Mouse (Mus musculus): Measurements from ENCODE around the gene Mapk10.

DNA sequence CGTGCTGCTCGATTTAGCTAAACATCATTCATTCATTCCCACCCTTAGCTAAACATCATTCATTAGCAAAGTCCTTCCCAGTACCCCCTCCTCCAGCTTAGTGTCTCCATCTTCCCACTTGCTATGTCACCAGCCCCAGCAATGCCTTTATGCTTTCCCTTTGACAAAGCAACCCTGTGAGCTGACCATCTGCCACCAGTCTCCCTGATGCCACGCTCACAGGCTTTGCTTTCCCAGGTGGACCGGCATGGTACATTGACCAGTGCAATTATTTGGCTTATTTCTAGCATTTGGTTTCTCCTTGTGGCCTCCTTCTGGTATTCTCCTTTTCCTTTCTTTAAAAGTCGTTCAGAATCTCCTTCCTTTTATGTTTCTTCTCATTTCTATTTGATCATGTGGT is 284.3 kb downstream of the Mapk10 start:
- TF ChIP-seq POLR2A (IDR thresholded peaks at IDR 0.05; ENCODE audit: insufficient read depth, low read length): no peak
- TF ChIP-seq EP300 (IDR thresholded peaks at IDR 0.05; ENCODE audit: insufficient read depth, low read depth, low read length): no peak
- TF ChIP-seq CTCF (IDR thresholded peaks at IDR 0.05; ENCODE audit: low read depth, low read length): no peak
